In the genomic region with DNA sequence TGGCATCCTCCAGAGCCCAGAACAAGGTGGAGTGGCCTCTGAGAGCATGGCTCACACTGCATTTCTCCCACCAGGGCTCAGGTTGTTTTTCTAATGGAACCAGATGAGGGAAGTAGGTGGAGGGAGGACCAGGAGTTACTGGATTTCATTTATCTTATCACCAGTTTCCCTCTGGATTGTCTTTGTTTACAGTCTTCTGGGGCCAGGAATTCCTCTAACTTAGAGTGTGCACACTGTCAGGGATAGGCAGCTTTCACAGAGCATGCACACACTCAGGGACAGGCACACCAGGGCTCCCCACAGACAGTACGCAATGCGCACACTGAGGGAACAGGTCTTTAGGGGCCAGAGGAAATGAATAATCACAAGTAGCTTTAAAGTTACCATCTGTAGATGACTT, we compare ENCODE assay signal across 16 mouse cellular contexts. TPM values are rescaled to one million over a fixed set of nuclear protein-coding genes. Genes with fewer than 3 reads are reported as not detected.
DNase-seq lines count a peak whose midpoint lies in the region; ATAC-seq and TF ChIP-seq lines count a peak whose summit lies in the region.
"Had no signal": no experiment of that assay in that cellular context is flagged by ENCODE, and none has a peak within 500 bp of the region (broad histone marks: within the 10 kb centered on the region; RNA-seq: fewer than 3 reads in every experiment).

No protein-coding gene starts in this region.

- no peaks in the 10 kb centered on the region for H3K27me3 ChIP-seq in heart, embryonic 13.5 days (replicated peaks)
- H3K27me3 ChIP-seq in lung, embryonic 16.5 days (ENCODE audit: control insufficient read depth, insufficient read depth, low read depth, low read length), result no peaks in the 10 kb centered on the region
- no peaks in the 10 kb centered on the region for H3K27me3 ChIP-seq in liver, postnatal 0 days (ENCODE audit: insufficient read depth, low read length)
- H3K27me3 ChIP-seq: forebrain, embryonic 12.5 days; limb, embryonic 15.5 days; neural tube, embryonic 13.5 days had no signal

- no peak for TF ChIP-seq EP300 in liver, postnatal 0 days (IDR thresholded peaks at IDR 0.05; ENCODE audit: low read depth)

- intact Hi-C loops in heart, postnatal 36 days (cut with DNase I), result no loop called here

- H3K36me3 ChIP-seq in heart, embryonic 13.5 days, result peaks cover 7% of the 10 kb centered on the region; the same call in 1 of the 2 replicates
- H3K36me3 ChIP-seq in lung, embryonic 16.5 days (ENCODE audit: control insufficient read depth, insufficient read depth, low read length), result no peaks in the 10 kb centered on the region
- H3K36me3 ChIP-seq in liver, postnatal 0 days (replicated peaks; ENCODE audit: insufficient read depth, low read length), result no peaks in the 10 kb centered on the region
- H3K36me3 ChIP-seq: forebrain, embryonic 12.5 days; limb, embryonic 15.5 days; midbrain, embryonic 10.5 days; neural tube, embryonic 13.5 days had no signal

- DNase-seq in cerebellum, adult 9-10 months, result peak; percentile 15
- no peak for DNase-seq in cerebellum, postnatal 10 days
- no peak for DNase-seq in heart, postnatal 36 days
- DNase-seq in lung, adult 2 months, result no peak
- no peak for DNase-seq in liver, postnatal 0 days
- no peak for DNase-seq in spleen, postnatal 36 days (ENCODE audit: low spot score in 2 of 2)
- DNase-seq: adrenal gland, postnatal 10 days; kidney, postnatal 14 days; thymus, adult 2 months had no signal

- 55% methylated on average over 2 of the region's 2 CpGs for WGBS in heart, embryonic 13.5 days
- 56% methylated on average over 2 of the region's 2 CpGs for WGBS in lung, embryonic 16.5 days
- 45% methylated on average over 2 of the region's 2 CpGs for WGBS in lung, adult 2 months
- 70% methylated on average over 2 of the region's 2 CpGs for WGBS in liver, postnatal 0 days (ENCODE audit: insufficient replicate concordance)

- H3K27ac ChIP-seq in heart, embryonic 13.5 days (replicated peaks), result peak overlapping the region; percentile 61
- H3K27ac ChIP-seq in lung, embryonic 16.5 days (ENCODE audit: low read length), result peak overlapping the region; percentile 38; the same call in 1 of the 2 replicates
- H3K27ac ChIP-seq in liver, postnatal 0 days (ENCODE audit: low read depth), result peak overlapping the region; percentile 71
- H3K27ac ChIP-seq: forebrain, embryonic 12.5 days; limb, embryonic 15.5 days; midbrain, embryonic 10.5 days; neural tube, embryonic 13.5 days had no signal

- TF ChIP-seq POLR2A in lung, adult 2 months (IDR thresholded peaks at IDR 0.05; ENCODE audit: borderline replicate concordance, extremely low read depth, low read depth, low read length), result no peak

- H3K9ac ChIP-seq in heart, embryonic 13.5 days, result peak overlapping the region; percentile 42
- H3K9ac ChIP-seq in lung, embryonic 16.5 days (ENCODE audit: low read length), result peak overlapping the region; percentile 35; the same call in 1 of the 2 replicates
- 0 out of 2 replicates have a peak overlapping the region, but pooled peaks have one; percentile 16 for H3K9ac ChIP-seq in liver, postnatal 0 days (replicated peaks)
- H3K9ac ChIP-seq: forebrain, embryonic 12.5 days; limb, embryonic 15.5 days; neural tube, embryonic 13.5 days had no signal

- H3K4me3 ChIP-seq in heart, embryonic 13.5 days, result no peak overlapping the region
- no peak overlapping the region for H3K4me3 ChIP-seq in lung, embryonic 16.5 days (ENCODE audit: low read length)
- no peak overlapping the region for H3K4me3 ChIP-seq in lung, adult 2 months (replicated peaks; ENCODE audit: extremely low read depth, low read depth, low read length)
- no peak overlapping the region for H3K4me3 ChIP-seq in liver, postnatal 0 days (ENCODE audit: low read depth, low read length)
- H3K4me3 ChIP-seq: forebrain, embryonic 12.5 days; limb, embryonic 15.5 days; midbrain, embryonic 10.5 days; neural tube, embryonic 13.5 days had no signal

- peaks cover 98% of the 10 kb centered on the region for H3K4me1 ChIP-seq in heart, embryonic 13.5 days
- peaks cover 81% of the 10 kb centered on the region for H3K4me1 ChIP-seq in lung, embryonic 16.5 days (replicated peaks; ENCODE audit: control insufficient read depth, insufficient read depth, low read length)
- peaks cover 72% of the 10 kb centered on the region for H3K4me1 ChIP-seq in lung, adult 2 months (ENCODE audit: control insufficient read depth, insufficient read depth, low read length)
- H3K4me1 ChIP-seq in liver, postnatal 0 days (ENCODE audit: insufficient read depth), result peaks cover 65% of the 10 kb centered on the region

- no peak for ATAC-seq in heart, embryonic 13.5 days (ENCODE audit: extremely low read depth, insufficient number of reproducible peaks, low FRiP score, low TSS enrichment)
- ATAC-seq in lung, embryonic 16.5 days (ENCODE audit: low read depth), result 0 out of 2 replicates have a peak, but pooled peaks have one; percentile 15
- no peak for ATAC-seq in liver, postnatal 0 days
- ATAC-seq: inflammation-experienced regulatory T-cells, adult 6 months had no signal

- no peak for TF ChIP-seq CTCF in lung, adult 2 months (IDR thresholded peaks at IDR 0.05; ENCODE audit: insufficient read depth, low read length)
- TF ChIP-seq CTCF in liver, postnatal 0 days (IDR thresholded peaks at IDR 0.05; ENCODE audit: low read depth), result no peak

- H3K4me2 ChIP-seq in heart, embryonic 13.5 days, result peak overlapping the region; percentile 12; the same call in 1 of the 2 replicates
- no peak overlapping the region for H3K4me2 ChIP-seq in lung, embryonic 16.5 days (ENCODE audit: low read depth, low read length)
- no peak overlapping the region for H3K4me2 ChIP-seq in liver, postnatal 0 days (ENCODE audit: low read depth, low read length)
- H3K4me2 ChIP-seq: forebrain, embryonic 12.5 days; limb, embryonic 15.5 days; neural tube, embryonic 13.5 days had no signal

- no peaks in the 10 kb centered on the region for H3K9me3 ChIP-seq in heart, embryonic 13.5 days
- no peaks in the 10 kb centered on the region for H3K9me3 ChIP-seq in lung, embryonic 16.5 days (ENCODE audit: control insufficient read depth, low read length)
- no peaks in the 10 kb centered on the region for H3K9me3 ChIP-seq in liver, postnatal 0 days (ENCODE audit: low read length)
- H3K9me3 ChIP-seq: forebrain, embryonic 12.5 days; limb, embryonic 15.5 days; midbrain, embryonic 10.5 days; neural tube, embryonic 13.5 days had no signal

RNA-seq across cellular contexts. Expression of a gene that starts 7.4 kb away (rescaled TPM):
- polyA plus RNA-seq in heart, embryonic 13.5 days (2015; fragmentation: Nextera tagmentation; extraction: Ambion mirVana), result 18.5 and 18.6 TPM in 2 replicates
- total RNA-seq in heart, postnatal 36 days (2021), result 10 to 100 TPM; 68.1 to 82.1 TPM
- 16.0 TPM in 2 replicates for polyA plus RNA-seq in lung, embryonic 16.5 days (2015; fragmentation: Nextera tagmentation; extraction: Ambion mirVana)
- 9.4 and 15.2 TPM in 2 replicates for polyA plus RNA-seq in lung, adult 2 months (2012; rRNA removed)
- polyA plus RNA-seq in liver, postnatal 0 days (2015; fragmentation: Nextera tagmentation; extraction: Ambion mirVana), result 3.6 and 4.5 TPM in 2 replicates
